Mouse (Mus musculus) urinary bladder, postnatal 36 days (tissue): ENCODE measurements around the gene Olfr818.
"Not testable (repeated sequence)": the region's sequence is repeated elsewhere in the genome, so short reads cannot be mapped to it uniquely, and the experiment has no call there.

ENCODE experiments used
- DNase-seq, 2 experiments: peaks; one replicate each; pipeline ENCODE4 v3.0.0; 2022; ENCODE audit warnings: low spot score in 2 of 2, mixed read lengths in 1 of 2

Gene Olfr818

DNA sequence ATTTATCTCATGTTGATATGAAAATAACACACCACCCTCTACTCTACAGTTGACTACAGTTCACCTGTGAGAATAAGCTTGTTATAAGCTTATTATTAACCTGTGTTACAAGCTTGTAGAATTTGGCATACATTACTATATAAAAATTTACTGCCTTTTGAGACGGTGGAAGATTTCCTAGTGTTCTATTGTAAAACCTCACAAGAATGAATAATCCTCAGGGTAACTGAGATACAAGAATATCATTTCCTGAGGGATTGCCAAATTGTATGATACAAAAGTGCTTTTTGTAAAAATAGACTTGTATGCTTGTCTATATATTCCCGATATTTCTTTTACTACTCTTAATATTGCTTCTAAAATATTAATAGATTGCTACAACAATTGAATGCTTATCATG, at the start of gene Olfr818:
Gene Olfr818, minus strand, starts transcription at position 101 of the 400 bp plus-strand sequence.
- no peak for DNase-seq

DNA sequence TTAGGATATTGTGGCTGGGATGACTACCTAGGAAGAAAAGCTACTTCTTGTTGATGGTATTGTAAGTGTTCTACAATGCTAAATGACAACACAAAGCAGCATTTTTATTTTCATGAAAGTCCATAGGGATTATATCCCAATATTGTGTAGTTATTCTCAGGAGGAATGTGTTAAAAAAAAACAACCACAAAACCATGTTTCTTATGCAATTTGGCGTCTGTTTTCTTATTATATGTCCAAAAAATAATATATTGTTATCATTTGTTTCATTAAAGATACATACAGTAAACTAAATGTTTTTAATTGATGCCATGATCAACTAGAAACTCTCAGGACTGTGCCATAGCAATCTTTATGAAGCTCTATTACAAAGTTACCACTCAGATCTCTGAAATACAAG, 36.1 kb upstream of the Olfr818 start, which contains the start of gene Gm10310:
Gene Gm10310, minus strand, starts transcription at position 101 of the 400 bp plus-strand sequence.
- DNase-seq = not testable (repeated sequence)

GRCm38 (mm10) chr10:129981867-129982266, 33.0 kb upstream of the Olfr818 start:
- not testable (repeated sequence) for DNase-seq

DNA sequence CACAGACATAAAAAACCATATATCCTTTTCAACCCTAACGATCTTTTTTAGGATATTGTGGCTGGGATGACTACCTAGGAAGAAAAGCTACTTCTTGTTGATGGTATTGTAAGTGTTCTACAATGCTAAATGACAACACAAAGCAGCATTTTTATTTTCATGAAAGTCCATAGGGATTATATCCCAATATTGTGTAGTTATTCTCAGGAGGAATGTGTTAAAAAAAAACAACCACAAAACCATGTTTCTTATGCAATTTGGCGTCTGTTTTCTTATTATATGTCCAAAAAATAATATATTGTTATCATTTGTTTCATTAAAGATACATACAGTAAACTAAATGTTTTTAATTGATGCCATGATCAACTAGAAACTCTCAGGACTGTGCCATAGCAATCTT, 27.1 kb upstream of the Olfr818 start, which contains the start of gene Olfr247:
Gene Olfr247, minus strand, starts transcription at position 101 of the 400 bp plus-strand sequence.
- not testable (repeated sequence) for DNase-seq

- not testable (repeated sequence) for DNase-seq
Measured at GRCm38 (mm10) chr10:129972994-129973393, 24.1 kb upstream of the Olfr818 start.

DNA sequence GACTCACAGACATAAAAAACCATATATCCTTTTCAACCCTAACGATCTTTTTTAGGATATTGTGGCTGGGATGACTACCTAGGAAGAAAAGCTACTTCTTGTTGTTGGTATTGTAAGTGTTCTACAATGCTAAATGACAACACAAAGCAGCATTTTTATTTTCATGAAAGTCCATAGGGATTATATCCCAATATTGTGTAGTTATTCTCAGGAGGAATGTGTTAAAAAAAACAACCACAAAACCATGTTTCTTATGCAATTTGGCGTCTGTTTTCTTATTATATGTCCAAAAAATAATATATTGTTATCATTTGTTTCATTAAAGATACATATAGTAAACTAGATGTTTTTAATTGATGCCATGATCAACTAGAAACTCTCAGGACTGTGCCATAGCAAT, 18.3 kb upstream of the Olfr818 start, which contains the start of gene Olfr819:
Gene Olfr819, minus strand, starts transcription at position 101 of the 400 bp plus-strand sequence.
- not testable (repeated sequence) for DNase-seq

GRCm38 (mm10) chr10:129966232-129966631, 17.3 kb upstream of the Olfr818 start:
- not testable (repeated sequence) for DNase-seq

GRCm38 (mm10) chr10:129915497-129915896, 33.4 kb downstream of the Olfr818 start, which contains the start of gene Olfr816:
Gene Olfr816, minus strand, starts transcription at chr10:129915597.
- no peak for DNase-seq

DNA sequence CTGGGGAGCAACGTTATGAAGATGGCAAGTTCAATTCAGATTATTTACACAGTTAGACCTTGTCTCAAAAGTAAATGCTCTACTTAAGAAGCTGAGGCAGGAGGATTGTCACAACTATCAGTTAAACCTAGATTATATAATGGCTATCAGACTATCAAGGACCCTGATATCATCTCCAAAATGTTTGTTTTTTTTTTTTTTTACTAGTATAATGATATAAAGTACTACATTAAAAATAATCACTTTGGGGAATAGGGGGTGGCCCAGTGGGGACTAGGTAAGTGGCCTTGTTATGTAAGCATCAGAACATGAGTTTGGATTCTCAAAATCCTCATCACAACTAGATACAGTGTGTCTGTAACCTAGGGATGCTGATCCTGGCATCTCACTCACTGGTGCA, 43.1 kb downstream of the Olfr818 start, which contains the start of gene Olfr815:
Gene Olfr815, minus strand, starts transcription at position 101 of the 400 bp plus-strand sequence.
- DNase-seq = not testable (repeated sequence)
